Mouse (Mus musculus): ENCODE results near the gene Golga2.

GRCm38 (mm10) chr2:32251791-32252527 is 35.2 kb upstream of the Golga2 start:
- TF ChIP-seq CTCF (conservative IDR thresholded peaks at IDR 0.05 in 1 of 2, IDR thresholded peaks at IDR 0.05 in 1 of 2; ENCODE audit: low read depth in 2 of 2, low read length in 2 of 2), result no peak
- TF ChIP-seq ZNF384 (IDR thresholded peaks at IDR 0.05; ENCODE audit: low read depth, low read length), result no peak
- no peak for TF ChIP-seq HCFC1 (IDR thresholded peaks at IDR 0.05; ENCODE audit: low read depth, low read length)
- TF ChIP-seq KAT2A (IDR thresholded peaks at IDR 0.05; ENCODE audit: insufficient replicate concordance, low read length), result no peak
- no peak for TF ChIP-seq TBP (conservative IDR thresholded peaks at IDR 0.05; ENCODE audit: low read depth, low read length)
- no peak for TF ChIP-seq TCF12 (IDR thresholded peaks at IDR 0.05; ENCODE audit: low read depth, low read length)
- TF ChIP-seq POLR2A (IDR thresholded peaks at IDR 0.05; ENCODE audit: low read depth, low read length), result no peak
- TF ChIP-seq JUND (conservative IDR thresholded peaks at IDR 0.05; ENCODE audit: low read depth, low read length), result no peak
- TF ChIP-seq RAD21 (IDR thresholded peaks at IDR 0.05; ENCODE audit: low read depth, low read length), result no peak
- TF ChIP-seq CHD2 (IDR thresholded peaks at IDR 0.05; ENCODE audit: low read length), result no peak
- no peak for TF ChIP-seq USF1 (IDR thresholded peaks at IDR 0.05; ENCODE audit: low read depth, low read length)
- TF ChIP-seq ETS1 (conservative IDR thresholded peaks at IDR 0.05; ENCODE audit: low read depth, low read length), result no peak
